In the genomic region with DNA sequence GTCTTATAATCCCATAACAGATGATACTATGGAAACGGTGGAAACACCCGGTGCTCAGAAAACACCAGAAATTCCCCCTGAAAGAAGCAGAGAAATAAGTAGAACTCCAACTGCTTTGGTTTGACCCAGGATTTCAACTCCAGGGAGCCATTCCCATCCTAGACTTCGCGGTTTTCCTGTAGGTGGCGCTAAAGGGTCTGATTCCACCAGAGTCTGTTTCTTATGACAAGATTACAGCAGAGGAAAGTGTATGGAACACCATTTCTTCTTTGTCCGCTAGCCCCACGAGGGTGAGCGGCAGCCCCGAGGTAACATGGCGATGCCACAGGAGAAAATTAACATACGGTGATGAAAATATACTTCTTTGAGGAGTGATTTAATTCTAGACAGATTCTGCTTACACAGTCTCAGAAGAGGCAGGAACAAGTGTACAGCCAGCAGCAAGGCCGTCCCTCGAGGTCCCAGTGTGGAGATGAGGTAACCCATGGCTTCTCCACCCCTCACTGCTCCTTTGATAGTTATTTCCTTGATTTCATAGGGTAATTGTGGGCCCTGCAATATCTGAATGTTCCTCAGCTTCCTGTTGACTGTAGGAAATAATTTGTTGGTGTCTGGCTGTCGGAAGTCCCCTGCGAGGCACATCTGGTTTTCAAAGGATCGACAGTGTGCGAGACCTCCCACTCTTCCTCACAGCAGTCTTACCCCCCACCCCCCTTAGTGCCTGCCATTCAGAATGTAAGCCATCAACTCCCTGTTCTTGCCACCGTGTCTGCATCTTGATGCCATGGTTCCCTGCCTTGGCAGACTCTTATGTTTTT, we compare ENCODE assay signal across 7 mouse cellular contexts. TPM values are rescaled to one million over a fixed set of nuclear protein-coding genes. Genes with fewer than 3 reads are reported as not detected.
DNase-seq lines count a peak whose midpoint lies in the region; ATAC-seq and TF ChIP-seq lines count a peak whose summit lies in the region.

No protein-coding gene starts in this region.

- no peaks in the 10 kb centered on the region for H3K4me1 ChIP-seq in cortical plate, adult 2 months (ENCODE audit: control insufficient read depth, insufficient read depth, low read length)
- no peaks in the 10 kb centered on the region for H3K4me1 ChIP-seq in intestine, embryonic 15.5 days (replicated peaks)
- peaks cover 9% of the 10 kb centered on the region; the same call in 1 of the 2 replicates for H3K4me1 ChIP-seq in midbrain, embryonic 13.5 days (replicated peaks)

- no peaks in the 10 kb centered on the region for H3K36me3 ChIP-seq in intestine, embryonic 15.5 days
- H3K36me3 ChIP-seq in midbrain, embryonic 13.5 days = no peaks in the 10 kb centered on the region

- no peaks in the 10 kb centered on the region for H3K9me3 ChIP-seq in intestine, embryonic 15.5 days
- H3K9me3 ChIP-seq in midbrain, embryonic 13.5 days = no peaks in the 10 kb centered on the region

- no peak overlapping the region for H3K4me3 ChIP-seq in cortical plate, adult 2 months (ENCODE audit: insufficient read depth, low read length)
- H3K4me3 ChIP-seq in intestine, embryonic 15.5 days (replicated peaks) = no peak overlapping the region
- no peak overlapping the region for H3K4me3 ChIP-seq in midbrain, embryonic 13.5 days (replicated peaks)

- H3K4me2 ChIP-seq in intestine, embryonic 15.5 days (replicated peaks) = no peak overlapping the region
- 0 out of 2 replicates have a peak overlapping the region, but pooled peaks have one; percentile 0 for H3K4me2 ChIP-seq in midbrain, embryonic 13.5 days (replicated peaks)

- H3K27me3 ChIP-seq in intestine, embryonic 15.5 days (replicated peaks) = no peaks in the 10 kb centered on the region
- H3K27me3 ChIP-seq in midbrain, embryonic 13.5 days = no peaks in the 10 kb centered on the region

- no peak for TF ChIP-seq POLR2A in cortical plate, adult 2 months (IDR thresholded peaks at IDR 0.05; ENCODE audit: extremely low read depth, insufficient read depth, low read length)

- intact Hi-C loops in gastrocnemius, postnatal 36 days (cut with DNase I) = loop anchor here (1.0 to 2.0 kb wide), 2 partner anchors 65 to 659 kb away; no protein-coding TSS in a partner anchor
- intact Hi-C loops in left cerebral cortex, postnatal 10 days (cut with DNase I) = loop anchor here (2.0 to 10.0 kb wide), 2 partner anchors 65 to 661 kb away; no protein-coding TSS in a partner anchor

- no peak overlapping the region for H3K27ac ChIP-seq in cortical plate, adult 2 months (ENCODE audit: insufficient read depth, low read length)
- no peak overlapping the region for H3K27ac ChIP-seq in intestine, embryonic 15.5 days
- no peak overlapping the region for H3K27ac ChIP-seq in midbrain, embryonic 13.5 days

- DNase-seq in adrenal gland, adult (ENCODE audit: inconsistent age in 2 of 2, low spot score in 1 of 2) = peak; percentile 80 to 95
- peak; percentile 70 to 78 for DNase-seq in gastrocnemius, postnatal 36 days
- DNase-seq in left cerebral cortex, postnatal 10 days (ENCODE audit: extremely low spot score in 1 of 2, low spot score in 2 of 2) = peak; percentile 76 to 86
- DNase-seq in spleen, adult 12 weeks (ENCODE audit: low spot score) = peak; percentile 44

- peak; percentile 72 for ATAC-seq in intestine, embryonic 15.5 days
- ATAC-seq in midbrain, embryonic 13.5 days = peak; percentile 86

- no peak overlapping the region for H3K9ac ChIP-seq in intestine, embryonic 15.5 days
- H3K9ac ChIP-seq in midbrain, embryonic 13.5 days (replicated peaks) = no peak overlapping the region

- WGBS in intestine, embryonic 15.5 days = 29% methylated on average over 18 of the region's 18 CpGs
- 31% methylated on average over 18 of the region's 18 CpGs for WGBS in midbrain, embryonic 13.5 days

- TF ChIP-seq CTCF in cortical plate, adult 2 months (IDR thresholded peaks at IDR 0.05; ENCODE audit: extremely low read depth, insufficient read depth, low read length) = peak; percentile 91

RNA-seq across cellular contexts. Expression of a gene that starts 23.1 kb away (rescaled TPM):
- 63.4 and 65.4 TPM in 2 replicates for polyA plus RNA-seq in cortical plate, adult 2 months (2012; rRNA removed)
- total RNA-seq in gastrocnemius, postnatal 36 days (2021) = 100 to 1,000 TPM; 144 to 153 TPM
- polyA plus RNA-seq in intestine, embryonic 15.5 days (2015; fragmentation: Nextera tagmentation; extraction: Ambion mirVana) = 2.4 and 2.9 TPM in 2 replicates
- total RNA-seq in left cerebral cortex, postnatal 10 days (2021) = 10 to 100 TPM; 50.8 to 53.3 TPM
- 4.6 TPM in 2 replicates for polyA plus RNA-seq in midbrain, embryonic 13.5 days (2015; fragmentation: Nextera tagmentation; extraction: Ambion mirVana)

Comparison
In these comparisons a context has a peak if more than half of its experiments do, and no peak if none do; other contexts are left out.
1. RNA of a gene that starts 23.1 kb away (polyA plus RNA-seq): 63.4 to 65.4 TPM in cortical plate, adult 2 months; 4.6 TPM in midbrain, embryonic 13.5 days and 2.4 to 2.9 TPM in intestine, embryonic 15.5 days; every median in the first group is over 10 times any median in the second.
2. Peak in every context shown above with its lines, with median percentiles within 50 percentile points of each other: DNase-seq.